In genomic region chr5:127191881-127192280, GRCm38 (mm10) we compare ENCODE assay signal across 8 mouse cellular contexts. TPM values are rescaled to one million over a fixed set of nuclear protein-coding genes. Genes with fewer than 3 reads are reported as not detected.
DNase-seq lines count a peak whose midpoint lies in the region; ATAC-seq and TF ChIP-seq lines count a peak whose summit lies in the region.

No protein-coding gene starts in this region.

- no peak overlapping the region for H3K27ac ChIP-seq in kidney, embryonic 16.5 days (ENCODE audit: low read length)
- no peak overlapping the region for H3K27ac ChIP-seq in lung, embryonic 14.5 days (ENCODE audit: low read depth)
- no peak overlapping the region for H3K27ac ChIP-seq in left cerebral cortex, adult 2 months

- H3K9me3 ChIP-seq in kidney, embryonic 16.5 days (ENCODE audit: low read length), result 0 out of 2 replicates have a peak, but pooled peaks cover 3% of the 10 kb centered on the region
- peaks cover 3% of the 10 kb centered on the region; the same call in 1 of the 2 replicates for H3K9me3 ChIP-seq in lung, embryonic 14.5 days (ENCODE audit: low read depth, low read length)

- no peak for TF ChIP-seq CTCF in lung, embryonic 14.5 days (IDR thresholded peaks at IDR 0.05; ENCODE audit: low read depth)
- TF ChIP-seq CTCF in left cerebral cortex, adult 2 months (IDR thresholded peaks at IDR 0.05), result no peak

- no peak overlapping the region for H3K9ac ChIP-seq in kidney, embryonic 16.5 days (replicated peaks; ENCODE audit: low read length)
- no peak overlapping the region for H3K9ac ChIP-seq in lung, embryonic 14.5 days

- DNase-seq in kidney, adult 18-20 months, result peak; percentile 9
- peak; percentile 12 for DNase-seq in Muller cell, postnatal 12 days (ENCODE audit: inconsistent ontology term)
- peak; percentile 67 for DNase-seq in adrenal gland, postnatal 14 days
- peak; percentile 91 for DNase-seq in lung, embryonic 14.5 days
- no peak for DNase-seq in frontal cortex, postnatal 36 days (ENCODE audit: low spot score in 2 of 2)
- DNase-seq in gastrocnemius, adult 18-20 months (ENCODE audit: low spot score), result no peak
- no peak for DNase-seq in left cerebral cortex, adult 2 months (ENCODE audit: extremely low spot score in 1 of 2, low spot score in 2 of 2)

- 29% methylated on average over 5 of the region's 5 CpGs for WGBS in kidney, embryonic 16.5 days
- WGBS in lung, embryonic 14.5 days, result 24% methylated on average over 5 of the region's 5 CpGs

- no peaks in the 10 kb centered on the region for H3K4me1 ChIP-seq in kidney, embryonic 16.5 days (ENCODE audit: insufficient read depth, low read length)
- no peaks in the 10 kb centered on the region for H3K4me1 ChIP-seq in lung, embryonic 14.5 days (ENCODE audit: insufficient read depth)

- no peaks in the 10 kb centered on the region for H3K27me3 ChIP-seq in kidney, embryonic 16.5 days (ENCODE audit: insufficient read depth, low read length)
- H3K27me3 ChIP-seq in lung, embryonic 14.5 days (ENCODE audit: insufficient read depth, low read length), result no peaks in the 10 kb centered on the region

- H3K4me3 ChIP-seq in kidney, embryonic 16.5 days (ENCODE audit: low read length), result no peak overlapping the region
- no peak overlapping the region for H3K4me3 ChIP-seq in lung, embryonic 14.5 days (ENCODE audit: low read depth, low read length)
- H3K4me3 ChIP-seq in left cerebral cortex, adult 2 months, result no peak overlapping the region

- ATAC-seq in kidney, embryonic 16.5 days (ENCODE audit: low FRiP score, low TSS enrichment), result no peak
- ATAC-seq in lung, embryonic 14.5 days (ENCODE audit: insufficient read depth), result no peak

- H3K36me3 ChIP-seq in kidney, embryonic 16.5 days (ENCODE audit: insufficient read depth, low read length), result no peaks in the 10 kb centered on the region
- no peaks in the 10 kb centered on the region for H3K36me3 ChIP-seq in lung, embryonic 14.5 days (ENCODE audit: insufficient read depth)

- H3K4me2 ChIP-seq in kidney, embryonic 16.5 days (replicated peaks; ENCODE audit: low read depth, low read length), result no peak overlapping the region
- H3K4me2 ChIP-seq in lung, embryonic 14.5 days, result no peak overlapping the region

- intact Hi-C loops in left cerebral cortex, adult 2 months (cut with DNase I), result no loop called here

RNA-seq across cellular contexts. Expression of gene Tmem132c, which starts 49.7 kb away (rescaled TPM):
- polyA plus RNA-seq in kidney, embryonic 16.5 days (2015; fragmentation: Nextera tagmentation; extraction: Ambion mirVana), result 1.3 and 1.5 TPM in 2 replicates
- total RNA-seq in adrenal gland, postnatal 14 days (2021), result 1.0 and 1.3 TPM in 2 replicates
- polyA plus RNA-seq in lung, embryonic 14.5 days (2014; fragmentation: Nextera tagmentation; extraction: Ambion mirVana), result 23.3 and 28.5 TPM in 2 replicates
- total RNA-seq in gastrocnemius, adult 18-20 months (2021), result under 1 TPM; 0.28 to 0.41 TPM
- total RNA-seq in left cerebral cortex, adult 2 months (2021), result 1 to 10 TPM; 6.2 to 9.5 TPM

Comparison
In these comparisons a context has a peak if more than half of its experiments do, and no peak if none do; other contexts are left out.
1. DNase-seq: peak in kidney, adult 18-20 months (single experiment), Muller cell, postnatal 12 days (single experiment), adrenal gland, postnatal 14 days (single experiment) and lung, embryonic 14.5 days (single experiment); none in frontal cortex, postnatal 36 days (0 of 2), gastrocnemius, adult 18-20 months (single experiment) and left cerebral cortex, adult 2 months (0 of 2).